Mouse (Mus musculus) urinary bladder, postnatal 14 days (tissue): Measurements from ENCODE around the gene Zfp322a.
"Not testable (repeated sequence)": the region's sequence is repeated elsewhere in the genome, so short reads cannot be mapped to it uniquely, and the experiment has no call there.

ENCODE experiments used
- DNase-seq: peaks from one replicate; pipeline ENCODE4 v3.0.0; 2021; ENCODE audit warnings: low spot score

Zfp322a gene

GRCm38 (mm10) chr13:23312909-23313669 lies 55.9 kb downstream of the Zfp322a start:
- no peak for DNase-seq

GRCm38 (mm10) chr13:23310036-23310435 lies 59.0 kb downstream of the Zfp322a start:
- no peak for DNase-seq

- DNase-seq, result no peak
Observed at GRCm38 (mm10) chr13:23309495-23310011, 59.5 kb downstream of the Zfp322a start.

- not testable (repeated sequence) for DNase-seq
Observed at GRCm38 (mm10) chr13:23308639-23309307, 60.2 kb downstream of the Zfp322a start.

GRCm38 (mm10) chr13:23307069-23307814 lies 61.8 kb downstream of the Zfp322a start:
- DNase-seq, result no peak

GRCm38 (mm10) chr13:23306707-23307068 lies 62.3 kb downstream of the Zfp322a start:
- DNase-seq, result no peak
